Mouse (Mus musculus) lung, embryonic 14.5 days (tissue): ENCODE data around the gene Mgat4e. TPM values are rescaled to one million over a fixed set of nuclear protein-coding genes. Genes with fewer than 3 reads are reported as not detected.
A peak's percentile ranks its signal among the peaks of the same experiment; 100 is the strongest.
"Not testable (repeated sequence)": the region's sequence is repeated elsewhere in the genome, so short reads cannot be mapped to it uniquely, and the experiment has no call there.

Experiments
- ATAC-seq: fragments of 200-750 bp; cut with Nextera tagmentation; 2 replicates; pipeline ENCODE4 v1.8.0; 2017; ENCODE audit warnings: mild to moderate bottlenecking, moderate TSS enrichment, moderate library complexity; ENCODE audit not compliant: insufficient read depth
- DNase-seq: peaks from one replicate; pipeline ENCODE4 v3.0.0-alpha.2; 2015
- H3K27ac ChIP-seq: fragments of 300-500 bp; sonication (generic); 2 replicates; pipeline ENCODE4 v1.5.1; 2014; ENCODE audit warnings: low read depth, mild to moderate bottlenecking, moderate library complexity
- H3K27me3 ChIP-seq: fragments of 300-500 bp; sonication (generic); 2 replicates; pipeline ENCODE4 v1.6.1; 2014; ENCODE audit warnings: low read length, control low read depth; ENCODE audit not compliant: insufficient read depth
- H3K36me3 ChIP-seq: fragments of 300-500 bp; sonication (generic); 2 replicates; pipeline ENCODE4 v1.6.1; 2014; ENCODE audit warnings: control low read depth; ENCODE audit not compliant: insufficient read depth
- H3K4me1 ChIP-seq: fragments of 300-500 bp; sonication (generic); 2 replicates; pipeline ENCODE4 v1.6.1; 2014; ENCODE audit warnings: antibody characterized with exemption, control low read depth; ENCODE audit not compliant: insufficient read depth
- H3K4me2 ChIP-seq: fragments of 300-500 bp; sonication (generic); 2 replicates; pipeline ENCODE4 v1.6.1; 2014; ENCODE audit warnings: mild to moderate bottlenecking
- H3K4me3 ChIP-seq: fragments of 300-500 bp; sonication (generic); 2 replicates; pipeline ENCODE4 v1.5.1; 2014; ENCODE audit warnings: low read depth, low read length
- H3K9ac ChIP-seq: fragments of 300-500 bp; sonication (generic); 2 replicates; pipeline ENCODE4 v1.6.1; 2014
- H3K9me3 ChIP-seq: fragments of 300-500 bp; sonication (generic); 2 replicates; pipeline ENCODE4 v1.6.1; 2016; ENCODE audit warnings: low read depth, low read length, control low read depth
- CTCF ChIP-seq: IDR thresholded peaks from 2 replicates; pipeline ENCODE4 v1.5.1; 2016; ENCODE audit warnings: antibody characterized with exemption, low read depth
- WGBS: fragments of 180-500 bp; shearing (Covaris S2); extraction: QIAGEN DNeasy Blood & Tissue Kit; methylation state at CpG from one replicate; pipeline ENCODE4 v1.1.7; 2014; 5-methylcytosine and 5-hydroxymethylcytosine counted together
- polyA plus RNA-seq: library from polyadenylated mRNA; unstranded; fragments of >200 nt; fragmentation: Nextera tagmentation; extraction: Ambion mirVana; gene quantifications from 2 replicates; pipeline ENCODE4 v1.2.1, GENCODE M21; 2014

Mgat4e gene
- polyA plus RNA-seq, 1 experiment from 2014 or later = not detected

DNA sequence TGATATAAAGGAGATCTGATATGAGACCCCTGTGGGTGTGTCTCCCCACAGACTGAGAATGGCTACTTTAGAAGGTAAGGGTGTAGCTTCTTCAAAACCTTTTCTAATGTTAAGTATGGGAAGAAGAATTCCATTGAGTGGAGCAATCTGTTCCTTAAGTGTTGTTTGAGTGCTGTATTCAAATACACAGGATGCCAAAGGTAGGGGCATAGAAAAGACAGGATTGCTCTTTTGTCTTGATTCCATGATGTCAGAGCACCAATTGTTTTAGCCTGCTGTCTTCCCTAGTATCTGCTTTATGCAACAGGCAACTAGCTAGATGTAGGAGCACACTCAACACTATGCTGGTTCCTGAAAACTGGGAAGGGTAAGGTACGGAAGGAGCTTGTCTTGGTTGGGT lies 14.4 kb downstream of the Mgat4e start:
- Histone ChIP-seq H3K9ac (no peak overlapping the region), H3K9me3 (no peaks in the 10 kb centered on the region), H3K4me3 (no peak overlapping the region), H3K4me2 (no peak overlapping the region), H3K36me3 (no peaks in the 10 kb centered on the region), H3K4me1 (no peaks in the 10 kb centered on the region), H3K27me3 (no peaks in the 10 kb centered on the region), H3K27ac (no peak overlapping the region)
- no peak for ATAC-seq
- 95% methylated on average over 1 of the region's 1 CpGs for WGBS
- DNase-seq = no peak
- no peak for TF ChIP-seq CTCF

DNA sequence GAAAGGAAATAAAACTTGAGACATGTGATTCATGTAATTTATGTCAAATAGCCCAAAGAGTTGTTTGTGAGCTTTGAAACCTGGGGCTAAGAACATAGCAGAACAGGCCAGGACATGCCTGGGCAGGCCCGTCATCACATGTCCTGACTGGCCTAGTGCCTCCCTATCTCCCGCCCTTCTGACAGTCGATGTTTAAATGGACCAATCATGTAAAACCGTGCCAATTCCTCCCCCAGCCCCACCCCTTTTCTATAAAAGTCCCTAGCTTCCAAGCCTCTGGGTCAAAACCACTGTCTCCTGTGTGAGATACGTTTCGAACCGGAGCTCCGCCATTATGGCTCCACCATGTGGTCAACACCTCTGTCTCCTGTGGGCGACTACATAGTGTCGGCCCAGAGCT lies 15.8 kb downstream of the Mgat4e start:
- ATAC-seq, H3K27me3 ChIP-seq, H3K9ac ChIP-seq, H3K27ac ChIP-seq, DNase-seq, H3K4me2 ChIP-seq, H3K4me3 ChIP-seq, H3K36me3 ChIP-seq, H3K4me1 ChIP-seq, H3K9me3 ChIP-seq: not testable (repeated sequence)
- WGBS = 93% methylated on average over 10 of the region's 10 CpGs

DNA sequence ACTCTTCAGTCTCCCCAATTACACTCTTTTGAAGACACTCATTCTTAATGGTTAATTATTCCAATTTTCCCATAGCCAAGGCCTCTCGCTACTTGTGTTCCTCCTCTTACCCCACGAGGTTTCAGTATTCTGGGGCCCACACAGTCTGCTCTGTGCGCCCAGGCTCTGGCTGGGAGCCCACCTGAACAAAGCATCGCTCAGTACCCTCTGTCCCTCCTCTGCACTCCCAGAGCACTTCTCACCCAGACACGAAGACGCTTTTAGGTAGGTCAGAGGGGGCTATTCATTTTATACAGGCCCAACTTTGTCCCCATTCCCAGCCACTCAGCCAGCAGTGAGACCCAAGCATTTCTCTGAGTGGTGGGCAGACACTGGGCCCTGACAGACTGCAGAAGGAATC lies 18.9 kb downstream of the Mgat4e start:
- 77% methylated on average over 6 of the region's 6 CpGs for WGBS
- no peaks in the 10 kb centered on the region for H3K4me1 ChIP-seq
- H3K27me3 ChIP-seq = no peaks in the 10 kb centered on the region
- TF ChIP-seq CTCF = no peak
- no peak overlapping the region for H3K27ac ChIP-seq
- H3K9ac ChIP-seq = no peak overlapping the region
- no peaks in the 10 kb centered on the region for H3K36me3 ChIP-seq
- ATAC-seq (no peak), DNase-seq (no peak)
- H3K4me2 ChIP-seq = no peak overlapping the region
- no peak overlapping the region for H3K4me3 ChIP-seq
- H3K9me3 ChIP-seq = no peaks in the 10 kb centered on the region

DNA sequence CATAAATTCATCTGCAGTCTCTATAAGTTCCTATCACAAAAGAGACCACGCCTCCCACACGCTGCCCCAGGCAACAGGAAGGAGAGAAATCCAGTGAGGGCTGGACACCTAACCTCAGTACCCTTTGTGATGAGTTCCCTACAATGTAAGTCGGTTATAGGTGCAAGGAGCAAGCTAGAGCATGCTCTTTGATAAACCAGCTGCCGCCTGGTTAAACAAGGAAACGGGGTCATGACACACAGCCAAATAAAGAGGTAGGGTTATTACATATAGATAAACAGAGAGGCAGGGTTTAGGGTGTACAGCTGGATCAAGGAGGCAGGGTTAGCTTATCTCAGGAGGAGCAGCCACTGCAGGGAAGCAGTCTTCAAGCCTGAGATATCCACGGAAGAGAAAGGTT lies 22.7 kb downstream of the Mgat4e start:
- Histone ChIP-seq H3K4me3 (no peak overlapping the region), H3K4me1 (no peaks in the 10 kb centered on the region), H3K27ac (no peak overlapping the region), H3K36me3 (no peaks in the 10 kb centered on the region), H3K27me3 (no peaks in the 10 kb centered on the region), H3K9ac (no peak overlapping the region), H3K4me2 (no peak overlapping the region), H3K9me3 (no peaks in the 10 kb centered on the region)
- 49% methylated on average over 6 of the region's 6 CpGs for WGBS
- TF ChIP-seq CTCF = no peak
- ATAC-seq (no peak), DNase-seq (no peak)

DNA sequence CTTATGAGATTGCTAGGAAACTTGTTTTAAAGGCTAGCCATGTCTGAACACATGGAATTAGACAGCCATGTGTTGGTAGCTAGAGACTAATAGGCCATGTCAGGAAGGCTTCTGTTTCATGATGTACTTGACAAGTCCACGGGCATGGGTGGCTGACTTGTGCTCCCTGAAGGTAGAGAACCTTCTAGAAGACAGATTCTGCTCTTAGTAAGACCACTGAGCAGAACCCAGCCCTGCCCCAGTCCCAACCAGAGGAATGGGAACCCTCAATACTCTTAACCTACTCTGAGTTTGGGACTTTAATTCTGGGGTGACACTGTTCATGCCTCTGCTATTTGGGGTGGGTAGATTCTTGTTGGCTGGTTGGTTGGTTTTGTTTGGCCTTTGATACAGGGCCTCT lies 24.5 kb downstream of the Mgat4e start:
- no peaks in the 10 kb centered on the region for H3K4me1 ChIP-seq
- no peak overlapping the region for H3K9ac ChIP-seq
- TF ChIP-seq CTCF = no peak
- H3K4me3 ChIP-seq = no peak overlapping the region
- no peak overlapping the region for H3K4me2 ChIP-seq
- no peak overlapping the region for H3K27ac ChIP-seq
- H3K9me3 ChIP-seq = no peaks in the 10 kb centered on the region
- no peak for DNase-seq
- no peaks in the 10 kb centered on the region for H3K27me3 ChIP-seq
- H3K36me3 ChIP-seq = no peaks in the 10 kb centered on the region
- ATAC-seq = no peak
- WGBS = 89% methylated on average over 1 of the region's 1 CpGs

DNA sequence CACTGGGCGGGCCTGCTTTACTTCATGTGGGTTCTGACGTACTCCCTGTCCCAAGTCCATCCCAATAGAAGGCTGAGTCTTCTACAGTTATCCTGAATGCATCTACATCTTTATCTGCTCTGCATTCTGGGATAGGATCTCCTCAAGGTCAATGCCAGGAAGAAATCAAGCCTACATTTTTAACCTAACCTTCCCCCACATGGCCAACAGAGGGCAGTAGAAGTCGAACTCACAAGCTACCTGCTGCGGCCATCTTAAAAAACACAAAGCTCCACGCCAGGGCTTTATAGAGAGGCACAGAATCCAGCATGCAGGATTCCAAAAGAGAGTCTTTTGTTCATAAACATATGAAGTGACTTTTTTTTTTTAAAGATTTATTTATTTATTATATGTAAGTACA lies 25.1 kb downstream of the Mgat4e start:
- TF ChIP-seq CTCF = peak; percentile 39; the same call in 1 of the 2 replicates
- DNase-seq = peak; percentile 47

DNA sequence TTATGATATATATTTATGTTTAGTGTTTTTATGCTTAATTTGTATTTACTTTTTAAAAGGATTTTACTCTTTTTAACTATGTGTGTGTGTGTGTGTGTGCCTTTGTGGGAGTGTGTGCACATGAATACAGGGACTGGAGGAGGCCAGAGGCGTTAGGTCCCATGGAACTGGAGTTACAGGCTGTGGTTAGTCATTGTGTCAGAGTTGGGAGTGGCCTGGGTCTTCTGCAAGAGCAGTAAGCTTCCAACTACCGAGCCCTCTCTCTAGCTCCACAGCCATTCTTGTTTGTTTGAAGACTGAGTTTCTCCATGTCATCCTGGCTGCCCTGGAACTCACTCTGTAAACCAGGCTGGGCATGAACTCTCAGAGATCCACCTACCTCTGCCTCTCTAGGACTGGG lies 27.2 kb downstream of the Mgat4e start:
- Histone ChIP-seq H3K36me3 (no peaks in the 10 kb centered on the region), H3K4me2 (no peak overlapping the region), H3K4me3 (no peak overlapping the region), H3K27ac (no peak overlapping the region), H3K9ac (no peak overlapping the region), H3K4me1 (no peaks in the 10 kb centered on the region), H3K9me3 (no peaks in the 10 kb centered on the region), H3K27me3 (no peaks in the 10 kb centered on the region)
- 42% methylated on average over 2 of the region's 2 CpGs for whole genome bisulfite sequencing
- ATAC-seq = no peak
- TF ChIP-seq CTCF = no peak
- DNase-seq = no peak

More for the DNA sequence above, 25.1 kb downstream of the Mgat4e start:
- Histone ChIP-seq H3K9ac (no peak overlapping the region), H3K4me3 (no peak overlapping the region), H3K9me3 (no peaks in the 10 kb centered on the region), H3K36me3 (no peaks in the 10 kb centered on the region), H3K4me1 (no peaks in the 10 kb centered on the region), H3K27me3 (no peaks in the 10 kb centered on the region), H3K4me2 (no peak overlapping the region), H3K27ac (no peak overlapping the region)
- WGBS = 60% methylated on average over 5 of the region's 5 CpGs
- no peak for ATAC-seq

DNA sequence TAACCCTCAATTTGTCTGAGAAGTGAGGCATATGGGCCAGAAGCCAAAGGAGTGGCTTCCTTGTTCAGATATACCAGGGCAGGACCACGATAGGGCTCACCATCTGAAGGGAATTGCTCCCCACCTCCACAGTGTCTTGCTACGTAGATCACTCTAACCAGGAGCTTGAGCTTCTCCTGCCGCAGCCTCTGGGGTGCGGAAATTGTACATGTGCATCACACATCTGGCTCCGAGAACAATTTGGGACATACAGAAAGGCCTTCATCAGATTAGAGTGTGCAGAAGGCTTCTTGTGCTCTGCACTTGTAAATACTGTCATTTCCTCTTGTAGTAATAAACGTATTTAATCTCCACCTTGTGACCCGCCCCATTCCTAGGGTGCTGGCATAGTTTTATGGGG lies 28.3 kb downstream of the Mgat4e start:
- DNase-seq = no peak

More for the DNA sequence above, 28.3 kb downstream of the Mgat4e start:
- 73% methylated on average over 7 of the region's 7 CpGs for WGBS
- no peak overlapping the region for H3K27ac ChIP-seq
- no peaks in the 10 kb centered on the region for H3K27me3 ChIP-seq
- H3K9me3 ChIP-seq = no peaks in the 10 kb centered on the region
- no peak overlapping the region for H3K4me2 ChIP-seq
- H3K4me1 ChIP-seq = peaks cover 5% of the 10 kb centered on the region
- no peak for TF ChIP-seq CTCF
- no peak for ATAC-seq
- H3K4me3 ChIP-seq = no peak overlapping the region
- H3K36me3 ChIP-seq = no peaks in the 10 kb centered on the region
- no peak overlapping the region for H3K9ac ChIP-seq
